Mouse (Mus musculus): ENCODE results near the gene Cbx4. TPM values are rescaled to one million over a fixed set of nuclear protein-coding genes. Genes with fewer than 3 reads are reported as not detected.

Gene Cbx4
- polyA plus RNA-seq, 1 experiment from 2014 or later, result 12.6 TPM

DNA sequence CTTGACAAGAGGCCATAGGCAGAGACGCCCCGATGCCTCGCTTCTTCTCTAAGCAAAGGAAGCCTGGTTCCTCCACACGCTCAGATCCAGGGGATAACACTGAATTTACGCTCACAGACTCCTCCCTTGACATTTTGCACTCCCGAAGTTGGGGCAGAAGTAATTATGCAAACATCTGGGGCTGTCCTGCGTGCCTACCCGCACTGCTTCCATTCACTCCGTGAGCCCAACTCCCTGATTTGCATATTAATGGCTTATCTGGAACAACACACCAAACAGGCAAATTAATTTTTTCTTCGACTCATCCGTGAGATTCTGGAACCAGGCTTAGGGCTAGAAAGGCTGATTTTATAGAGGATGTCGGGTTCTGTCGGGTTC lies 37.9 kb downstream of the Cbx4 start:
- H3K9ac ChIP-seq (ENCODE audit: low read length), result no peak overlapping the region
- no peak for ATAC-seq (replicated peaks; ENCODE audit: extremely low read depth, insufficient read depth, low FRiP score)
- no peaks in the 10 kb centered on the region for H3K36me3 ChIP-seq (ENCODE audit: control insufficient read depth, insufficient read depth)
- no peaks in the 10 kb centered on the region for H3K9me3 ChIP-seq (replicated peaks; ENCODE audit: control insufficient read depth, low read length)
- no peak overlapping the region for H3K4me3 ChIP-seq (ENCODE audit: low read length)
- peaks cover 38% of the 10 kb centered on the region for H3K4me1 ChIP-seq (ENCODE audit: control insufficient read depth, insufficient read depth, low read length)
- WGBS, result 1% methylated on average over 13 of the region's 13 CpGs
- no peak overlapping the region for H3K4me2 ChIP-seq (ENCODE audit: low read depth, low read length)
- H3K27me3 ChIP-seq (ENCODE audit: control insufficient read depth, insufficient read depth, low read length), result peaks cover 89% of the 10 kb centered on the region
- no peak overlapping the region for H3K27ac ChIP-seq (ENCODE audit: low read length)

DNA sequence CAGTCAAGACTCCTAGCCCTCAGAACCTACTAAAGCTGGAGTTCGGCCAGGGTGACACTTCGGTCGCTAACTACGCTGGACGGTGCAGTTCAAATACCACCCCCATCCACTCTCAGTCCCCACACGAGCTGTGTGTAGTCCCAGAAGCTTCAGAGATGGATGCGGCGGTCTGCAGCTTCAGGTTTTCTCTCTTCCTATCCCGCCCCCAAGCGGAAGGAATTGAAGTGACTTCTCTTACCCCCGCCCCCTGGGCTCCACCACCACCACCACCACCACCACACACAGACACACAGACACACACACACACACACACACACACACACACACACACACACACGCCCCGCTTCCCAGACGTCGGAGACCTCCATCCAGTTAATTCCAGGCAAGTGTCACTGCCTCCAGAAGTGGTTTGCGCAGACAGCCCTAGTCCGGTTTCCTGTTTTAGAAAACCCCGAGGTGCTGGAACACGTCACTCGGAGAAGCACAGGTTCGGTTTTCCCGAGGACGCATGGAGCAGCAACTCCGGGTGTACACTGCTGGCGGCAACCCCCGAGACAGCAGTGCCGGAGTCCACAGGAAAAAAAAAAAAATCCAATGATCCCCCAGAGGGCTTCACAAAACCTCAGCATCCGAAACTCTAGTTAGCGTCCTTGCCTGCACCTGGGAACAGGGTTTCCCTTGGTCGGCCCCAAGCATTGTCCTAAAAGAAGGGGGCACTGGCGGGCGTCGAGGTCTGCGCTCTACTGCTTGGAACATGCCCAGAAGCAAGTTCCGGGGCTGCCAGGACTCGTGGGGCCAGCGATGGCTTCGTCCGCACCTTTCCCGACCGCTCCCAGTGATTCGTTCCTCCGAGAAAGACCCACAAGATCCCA lies 38.5 kb downstream of the Cbx4 start:
- under 1% methylated on average over 43 of the region's 43 CpGs for WGBS
- ATAC-seq (replicated peaks; ENCODE audit: extremely low read depth, insufficient read depth, low FRiP score), result no peak

DNA sequence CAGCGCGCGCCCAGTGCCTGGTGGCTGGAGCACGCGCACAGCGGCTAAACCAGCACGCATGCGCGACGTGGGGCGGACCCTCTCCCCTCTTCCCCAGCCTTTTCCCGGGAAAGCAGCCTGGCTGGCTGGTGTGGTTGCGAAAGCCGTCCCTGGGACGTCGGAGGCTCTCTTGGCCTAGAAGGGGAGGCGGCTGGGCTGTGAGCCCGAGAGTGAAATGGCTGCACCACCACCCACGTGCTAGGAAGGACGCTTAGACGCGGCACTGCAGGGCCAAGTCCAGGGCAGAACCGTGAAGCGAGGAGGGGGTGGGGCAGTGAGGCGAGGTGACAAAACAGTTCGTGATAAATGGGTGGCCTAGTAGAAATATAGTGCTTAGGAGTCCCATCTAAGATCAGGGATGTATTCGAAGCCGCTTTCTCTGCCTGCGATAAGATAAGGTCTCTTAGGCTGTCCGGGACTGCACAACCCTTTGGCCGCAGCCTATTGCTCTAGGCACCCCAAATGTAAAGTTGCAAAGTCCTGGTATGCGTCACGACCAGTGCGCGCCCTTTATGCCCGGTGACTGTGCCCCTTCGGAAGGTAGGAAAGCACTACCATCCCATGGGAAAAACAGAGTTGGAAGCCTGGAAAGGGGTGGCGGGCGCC lies 39.3 kb downstream of the Cbx4 start:
- Histone ChIP-seq H3K4me2 (ENCODE audit: low read depth, low read length) (peak overlapping the region; percentile 49), H3K27me3 (ENCODE audit: control insufficient read depth, insufficient read depth, low read length) (peaks cover 93% of the 10 kb centered on the region), H3K4me1 (ENCODE audit: control insufficient read depth, insufficient read depth, low read length) (peaks cover 30% of the 10 kb centered on the region), H3K4me3 (ENCODE audit: low read length) (peak overlapping the region; percentile 39), H3K36me3 (ENCODE audit: control insufficient read depth, insufficient read depth) (no peaks in the 10 kb centered on the region), H3K27ac (ENCODE audit: low read length) (no peak overlapping the region), H3K9me3 (replicated peaks; ENCODE audit: control insufficient read depth, low read length) (no peaks in the 10 kb centered on the region), H3K9ac (ENCODE audit: low read length) (peak overlapping the region; percentile 5)
- ATAC-seq (replicated peaks; ENCODE audit: extremely low read depth, insufficient read depth, low FRiP score), result peak; percentile 20; the same call in 1 of the 2 replicates
- 2% methylated on average over 39 of the region's 39 CpGs for WGBS

More for the DNA sequence above, 38.5 kb downstream of the Cbx4 start:
- H3K9me3 ChIP-seq (replicated peaks; ENCODE audit: control insufficient read depth, low read length), result no peaks in the 10 kb centered on the region
- H3K9ac ChIP-seq (ENCODE audit: low read length), result no peak overlapping the region
- H3K27me3 ChIP-seq (ENCODE audit: control insufficient read depth, insufficient read depth, low read length), result peaks cover 93% of the 10 kb centered on the region
- H3K36me3 ChIP-seq (ENCODE audit: control insufficient read depth, insufficient read depth), result no peaks in the 10 kb centered on the region
- H3K27ac ChIP-seq (ENCODE audit: low read length), result no peak overlapping the region
- peaks cover 33% of the 10 kb centered on the region for H3K4me1 ChIP-seq (ENCODE audit: control insufficient read depth, insufficient read depth, low read length)
- peak overlapping the region; percentile 49 for H3K4me2 ChIP-seq (ENCODE audit: low read depth, low read length)
- peak overlapping the region; percentile 39 for H3K4me3 ChIP-seq (ENCODE audit: low read length)

DNA sequence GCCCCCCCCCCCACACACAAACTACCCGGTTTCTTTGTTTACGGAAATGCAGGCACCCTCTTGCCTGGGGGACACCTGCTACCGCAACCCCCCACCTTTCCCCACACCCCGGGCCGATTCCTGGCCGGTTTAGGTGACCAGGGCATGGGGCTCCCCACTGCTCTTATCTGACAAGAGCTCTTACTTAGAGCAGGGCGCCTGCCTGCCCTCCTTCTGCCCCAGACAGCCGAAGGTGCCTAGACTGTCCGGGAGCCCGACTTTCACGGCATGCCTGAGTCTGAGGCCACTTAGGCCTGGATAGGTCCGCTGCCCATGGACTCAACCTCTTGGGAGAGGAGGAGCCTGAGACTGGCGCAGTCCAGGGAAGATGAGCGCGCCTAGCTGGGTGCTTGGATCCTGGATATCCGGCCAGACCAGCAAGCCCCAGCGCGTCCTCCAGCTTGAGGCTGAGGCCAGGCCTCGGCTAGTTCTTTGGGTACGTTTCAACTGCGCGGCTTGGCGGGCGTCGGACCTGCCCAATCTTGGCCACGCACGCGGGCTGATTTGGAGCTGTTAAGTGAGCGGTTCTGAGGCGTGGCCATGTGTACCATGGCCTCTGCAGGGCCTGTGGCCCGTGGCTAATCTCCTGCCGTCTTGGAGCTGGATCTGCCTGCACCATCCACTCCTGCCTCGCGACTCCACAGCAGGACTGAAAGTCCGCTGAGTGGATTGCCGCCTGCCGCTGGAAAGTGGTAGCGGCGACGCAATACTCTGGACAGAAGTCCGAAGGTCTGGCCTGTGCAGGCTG lies 41.3 kb downstream of the Cbx4 start:
- Histone ChIP-seq H3K36me3 (ENCODE audit: control insufficient read depth, insufficient read depth) (no peaks in the 10 kb centered on the region), H3K4me3 (ENCODE audit: low read length) (peak overlapping the region; percentile 27), H3K27me3 (ENCODE audit: control insufficient read depth, insufficient read depth, low read length) (peaks cover 76% of the 10 kb centered on the region), H3K9me3 (replicated peaks; ENCODE audit: control insufficient read depth, low read length) (no peaks in the 10 kb centered on the region), H3K27ac (ENCODE audit: low read length) (no peak overlapping the region), H3K4me2 (ENCODE audit: low read depth, low read length) (peak overlapping the region; percentile 47), H3K9ac (ENCODE audit: low read length) (no peak overlapping the region), H3K4me1 (ENCODE audit: control insufficient read depth, insufficient read depth, low read length) (peaks cover 38% of the 10 kb centered on the region)
- WGBS, result 3% methylated on average over 41 of the region's 41 CpGs
- ATAC-seq (replicated peaks; ENCODE audit: extremely low read depth, insufficient read depth, low FRiP score), result no peak

DNA sequence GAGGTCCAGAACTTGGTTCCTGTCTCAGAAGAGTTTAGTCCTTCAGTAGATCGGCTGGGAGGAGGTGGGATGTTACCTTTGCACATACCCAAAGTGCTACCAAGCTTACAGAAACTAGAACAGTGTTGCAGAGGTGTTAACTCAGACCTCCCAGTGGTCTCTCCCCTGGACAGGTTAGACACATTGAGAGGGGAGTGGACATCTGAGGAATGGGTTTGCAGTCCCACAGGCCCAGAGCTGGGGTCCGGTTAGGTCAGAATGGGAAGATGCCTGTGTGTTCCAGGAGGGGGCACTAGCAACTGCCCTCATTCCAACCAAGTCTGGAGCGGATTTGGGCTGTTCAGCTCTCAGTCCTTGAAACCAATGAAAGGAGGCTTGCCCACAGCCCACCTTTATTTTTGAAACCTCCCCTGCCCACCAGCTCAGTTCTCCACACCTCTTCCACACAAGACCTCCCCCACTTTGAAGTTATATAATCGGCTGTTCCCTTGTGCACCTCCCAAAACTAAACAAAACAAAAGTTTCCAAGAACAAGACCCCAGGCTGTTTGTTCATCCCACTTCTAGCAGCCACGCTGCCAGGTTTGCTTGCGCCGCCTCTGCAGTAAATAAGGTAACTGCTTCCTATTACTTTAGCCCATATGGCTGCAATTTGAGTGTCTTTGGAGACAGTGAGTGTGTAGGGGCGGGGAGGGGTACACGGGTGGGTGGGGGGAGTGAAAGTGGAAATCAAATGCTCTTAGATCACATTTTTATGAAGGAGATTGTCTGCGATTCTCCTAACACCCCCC lies 42.1 kb downstream of the Cbx4 start:
- H3K9ac ChIP-seq (ENCODE audit: low read length), result no peak overlapping the region
- peaks cover 3% of the 10 kb centered on the region for H3K36me3 ChIP-seq (ENCODE audit: control insufficient read depth, insufficient read depth)
- H3K9me3 ChIP-seq (replicated peaks; ENCODE audit: control insufficient read depth, low read length), result no peaks in the 10 kb centered on the region
- H3K27me3 ChIP-seq (ENCODE audit: control insufficient read depth, insufficient read depth, low read length), result peaks cover 68% of the 10 kb centered on the region
- H3K27ac ChIP-seq (ENCODE audit: low read length), result no peak overlapping the region
- 7% methylated on average over 10 of the region's 10 CpGs for WGBS
- peak overlapping the region; percentile 47 for H3K4me2 ChIP-seq (ENCODE audit: low read depth, low read length)
- ATAC-seq (replicated peaks; ENCODE audit: extremely low read depth, insufficient read depth, low FRiP score), result no peak
- H3K4me3 ChIP-seq (ENCODE audit: low read length), result peak overlapping the region; percentile 27; the same call in 1 of the 2 replicates
- H3K4me1 ChIP-seq (ENCODE audit: control insufficient read depth, insufficient read depth, low read length), result peaks cover 40% of the 10 kb centered on the region

DNA sequence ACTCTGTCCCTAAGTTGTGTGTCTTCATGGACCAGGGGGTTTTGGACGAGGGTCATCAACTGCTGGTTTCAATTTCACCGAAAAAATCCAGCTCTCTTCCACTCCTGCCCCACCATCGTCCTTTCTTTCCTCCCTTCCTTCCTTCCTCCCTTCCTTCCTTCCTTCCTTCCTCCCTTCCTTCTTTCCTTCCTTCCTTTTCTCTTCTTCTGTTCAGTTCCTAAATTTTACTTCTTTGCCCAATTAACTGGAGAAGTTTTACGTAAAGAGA lies 42.8 kb downstream of the Cbx4 start:
- no peak for ATAC-seq (replicated peaks; ENCODE audit: extremely low read depth, insufficient read depth, low FRiP score)
- Histone ChIP-seq H3K36me3 (ENCODE audit: control insufficient read depth, insufficient read depth) (peaks cover 7% of the 10 kb centered on the region), H3K9ac (ENCODE audit: low read length) (no peak overlapping the region), H3K27me3 (ENCODE audit: control insufficient read depth, insufficient read depth, low read length) (peaks cover 66% of the 10 kb centered on the region), H3K4me2 (ENCODE audit: low read depth, low read length) (no peak overlapping the region), H3K27ac (ENCODE audit: low read length) (no peak overlapping the region), H3K4me1 (ENCODE audit: control insufficient read depth, insufficient read depth, low read length) (peaks cover 40% of the 10 kb centered on the region), H3K4me3 (ENCODE audit: low read length) (no peak overlapping the region), H3K9me3 (replicated peaks; ENCODE audit: control insufficient read depth, low read length) (no peaks in the 10 kb centered on the region)
- 8% methylated on average over 4 of the region's 4 CpGs for WGBS

DNA sequence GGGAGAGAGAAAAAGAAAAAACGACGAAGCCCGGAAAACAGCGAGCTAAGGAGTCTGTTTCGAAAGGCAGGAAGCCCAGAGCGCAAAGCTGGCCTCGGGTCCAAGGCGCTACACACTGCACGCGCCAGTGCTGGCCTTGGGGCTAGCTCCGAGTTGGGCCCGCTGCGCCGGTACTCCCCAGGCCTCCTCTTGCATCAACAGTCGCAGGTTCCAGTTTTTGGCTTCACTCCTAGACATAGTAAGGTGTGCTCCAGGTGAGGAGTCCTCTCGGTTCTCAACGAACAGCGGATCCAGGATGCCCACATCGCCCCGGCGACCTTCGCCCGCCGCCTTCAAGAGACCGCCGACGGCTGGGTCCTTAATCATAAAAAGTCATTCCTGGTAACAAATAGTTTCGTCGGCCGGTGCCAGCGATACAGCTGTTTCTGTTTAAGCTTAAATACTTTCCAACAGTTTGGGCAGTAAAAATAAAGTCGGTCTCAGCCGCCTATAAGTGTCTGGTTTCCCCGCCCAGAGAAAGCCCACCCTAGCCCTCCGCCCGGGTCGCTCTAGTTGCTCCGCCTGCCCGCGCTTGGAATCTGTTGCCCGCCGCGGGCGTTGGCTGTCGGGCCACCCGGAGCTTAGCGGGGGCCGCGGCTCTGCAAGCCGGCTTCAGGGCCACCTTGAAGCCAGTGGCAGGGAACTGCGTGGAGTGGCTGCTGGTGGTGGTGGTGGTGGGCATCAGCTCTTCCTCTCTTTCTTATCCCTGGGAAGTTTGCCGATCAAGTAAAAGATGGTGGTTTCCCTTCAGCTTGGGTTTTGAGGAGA lies 43.4 kb downstream of the Cbx4 start:
- 2% methylated on average over 52 of the region's 52 CpGs for WGBS
- Histone ChIP-seq H3K27ac (ENCODE audit: low read length) (no peak overlapping the region), H3K4me1 (ENCODE audit: control insufficient read depth, insufficient read depth, low read length) (peaks cover 41% of the 10 kb centered on the region), H3K9ac (ENCODE audit: low read length) (no peak overlapping the region; the same call in 1 of the 2 replicates), H3K9me3 (replicated peaks; ENCODE audit: control insufficient read depth, low read length) (no peaks in the 10 kb centered on the region), H3K36me3 (ENCODE audit: control insufficient read depth, insufficient read depth) (peaks cover 7% of the 10 kb centered on the region), H3K4me2 (ENCODE audit: low read depth, low read length) (0 out of 2 replicates have a peak overlapping the region, but pooled peaks have one; percentile 3), H3K4me3 (ENCODE audit: low read length) (peak overlapping the region; percentile 14), H3K27me3 (ENCODE audit: control insufficient read depth, insufficient read depth, low read length) (peaks cover 66% of the 10 kb centered on the region)
- no peak for ATAC-seq (replicated peaks; ENCODE audit: extremely low read depth, insufficient read depth, low FRiP score)

All from heart, embryonic 16.5 days (tissue).